Mouse (Mus musculus) ES-Bruce4 (cell line): ENCODE results near the gene Gmps. TPM values are rescaled to one million over a fixed set of nuclear protein-coding genes. Genes with fewer than 3 reads are reported as not detected.

Experiments
- H3K27ac ChIP-seq: 2 replicates; pipeline ENCODE4 v1.5.1; 2012; ENCODE audit warnings: low read length, inconsistent platforms; ENCODE audit not compliant: insufficient read depth
- H3K27me3 ChIP-seq: 2 replicates; pipeline ENCODE4 v1.6.1; 2012; ENCODE audit warnings: mild to moderate bottlenecking, low read length, inconsistent platforms; ENCODE audit not compliant: control insufficient read depth, poor library complexity, insufficient read depth, severe bottlenecking
- H3K36me3 ChIP-seq: 2 replicates; pipeline ENCODE4 v1.6.1; 2012; ENCODE audit warnings: inconsistent platforms, mild to moderate bottlenecking, low read length, moderate library complexity; ENCODE audit not compliant: control insufficient read depth, poor library complexity, insufficient read depth, severe bottlenecking
- H3K4me1 ChIP-seq: one replicate; pipeline ENCODE4 v1.8.1; 2011; ENCODE audit warnings: low read length; ENCODE audit not compliant: control insufficient read depth, insufficient read depth
- H3K4me3 ChIP-seq: 2 replicates; pipeline ENCODE4 v1.5.1; 2011; ENCODE audit warnings: low read depth, mild to moderate bottlenecking, low read length
- H3K9ac ChIP-seq: 2 replicates; pipeline ENCODE4 v1.6.1; 2012; ENCODE audit warnings: low read depth, mild to moderate bottlenecking, inconsistent platforms; ENCODE audit not compliant: poor library complexity, severe bottlenecking
- H3K9me3 ChIP-seq: replicated peaks from 2 replicates; pipeline ENCODE4 v1.6.1; 2012; ENCODE audit warnings: mild to moderate bottlenecking, low read length, inconsistent platforms; ENCODE audit not compliant: control insufficient read depth, poor library complexity, insufficient read depth, severe bottlenecking
- CTCF ChIP-seq: IDR thresholded peaks from one replicate; pipeline ENCODE4 v1.8.1; 2011; ENCODE audit warnings: low read depth, low read length
- EP300 ChIP-seq: IDR thresholded peaks from 2 replicates; pipeline ENCODE4 v1.6.1; 2011; ENCODE audit warnings: low read depth, low read length; ENCODE audit not compliant: insufficient read depth
- POLR2A ChIP-seq: IDR thresholded peaks from one replicate; pipeline ENCODE4 v1.8.1; 2011; ENCODE audit warnings: low read length; ENCODE audit not compliant: insufficient read depth
- polyA plus RNA-seq: library from polyadenylated mRNA; stranded (reverse); fragments of >200 nt; gene quantifications from 2 replicates; pipeline ENCODE4 v1.2.4, GENCODE M21; 2011; ENCODE audit warnings: low read depth; ENCODE audit not compliant: missing spikeins, insufficient read depth, insufficient read length

Gene Gmps
- polyA plus RNA-seq, 1 experiment = 58.3 TPM

GRCm38 (mm10) chr3:64039818-64040784, 64.2 kb downstream of the Gmps start:
- Histone ChIP-seq H3K9me3 (no peaks in the 10 kb centered on the region), H3K27me3 (no peaks in the 10 kb centered on the region), H3K4me1 (no peaks in the 10 kb centered on the region), H3K27ac (no peak overlapping the region), H3K9ac (peak overlapping the region; percentile 50), H3K4me3 (peak overlapping the region; percentile 49), H3K36me3 (no peaks in the 10 kb centered on the region)
- TF ChIP-seq POLR2A = no peak
- TF ChIP-seq CTCF = peak; percentile 64
- TF ChIP-seq EP300 = no peak

Other genes with a start within 250 kb of the Gmps start
- 6.0 and 6.8 TPM in 2 replicates for gene Plch1, start 76.6 kb upstream of the Gmps start, polyA plus RNA-seq
- 4.3 and 5.3 TPM in 2 replicates for gene E130311K13Rik, start 46.6 kb upstream of the Gmps start, polyA plus RNA-seq
- gene Slc33a1, start 11.3 kb upstream of the Gmps start, polyA plus RNA-seq = 13.8 and 15.2 TPM in 2 replicates
- 0.46 and 0.63 TPM in 2 replicates for gene Vmn2r1, start 105.4 kb downstream of the Gmps start, polyA plus RNA-seq
- gene Vmn2r2, start 165.8 kb downstream of the Gmps start, polyA plus RNA-seq = not detected in 2 replicates